Mouse (Mus musculus) gonadal fat pad, adult 2 months (tissue): ENCODE data around the gene Tex13c2. TPM values are rescaled to one million over a fixed set of nuclear protein-coding genes. Genes with fewer than 3 reads are reported as not detected.

Source experiments
- DNase-seq: peaks from one replicate; pipeline ENCODE4 v3.0.0-alpha.2; 2012; ENCODE audit warnings: low read depth
- polyA plus RNA-seq: library from polyadenylated mRNA; depleted of rRNA; stranded (reverse); fragments of >200 nt; gene quantifications from 2 replicates; pipeline ENCODE4 v1.2.3, GENCODE M21; 2012; rRNA removed

The Tex13c2 gene
- polyA plus RNA-seq = not detected in 2 replicates

GRCm38 (mm10) chrX:42489446-42489845 lies at the start of gene Tex13c2:
Gene Tex13c2 (plus strand): TSS chrX:42489691.
- DNase-seq = no peak

- DNase-seq = no peak
Measured at GRCm38 (mm10) chrX:42450305-42450704, 39.2 kb upstream of the Tex13c2 start.

GRCm38 (mm10) chrX:42453001-42453400 lies 36.5 kb upstream of the Tex13c2 start:
- peak; percentile 2 for DNase-seq

- no peak for DNase-seq
Measured at GRCm38 (mm10) chrX:42454533-42454932, 35.0 kb upstream of the Tex13c2 start.

GRCm38 (mm10) chrX:42490336-42490735 lies 845 bp downstream of the Tex13c2 start:
- DNase-seq = no peak

GRCm38 (mm10) chrX:42500538-42500937 lies 11.0 kb downstream of the Tex13c2 start:
- DNase-seq = no peak

- DNase-seq = no peak
Measured at GRCm38 (mm10) chrX:42502291-42503043, 13.0 kb downstream of the Tex13c2 start, which contains the start of gene Sh2d1a. Gene Sh2d1a (plus strand): TSS chrX:42502453.

- no peak for DNase-seq
Measured at GRCm38 (mm10) chrX:42511105-42511504, 21.6 kb downstream of the Tex13c2 start.

- no peak for DNase-seq
Measured at GRCm38 (mm10) chrX:42512567-42512966, 23.1 kb downstream of the Tex13c2 start.

GRCm38 (mm10) chrX:42522868-42523267 lies 33.4 kb downstream of the Tex13c2 start:
- DNase-seq = no peak

GRCm38 (mm10) chrX:42530703-42531102 lies 41.2 kb downstream of the Tex13c2 start:
- no peak for DNase-seq

- no peak for DNase-seq
Measured at GRCm38 (mm10) chrX:42540030-42540755, 50.7 kb downstream of the Tex13c2 start.

- no peak for DNase-seq
Measured at GRCm38 (mm10) chrX:42540756-42541053, 51.2 kb downstream of the Tex13c2 start.

Other genes with a start within 250 kb of the Tex13c2 start
- gene Sh2d1a, start 12.8 kb downstream of the Tex13c2 start, polyA plus RNA-seq = 0.19 TPM in 1 of 2 replicates, not detected in the other